In genomic region chr14:58487836-58488235, GRCm38 (mm10) we compare ENCODE assay signal across 23 mouse cellular contexts.
"Had no signal": no experiment of that assay in that cellular context is flagged by ENCODE, and none has a peak within 500 bp of the region (broad histone marks: within the 10 kb centered on the region; RNA-seq: fewer than 3 reads in every experiment).

No protein-coding gene starts in this region.

- H3K4me3 ChIP-seq: heart, embryonic 13.5 days; heart, embryonic 15.5 days; hindbrain, embryonic 13.5 days; hindbrain, embryonic 15.5 days; kidney, embryonic 15.5 days; layer of hippocampus, adult 2 months; left cerebral cortex, adult 2 months; limb, embryonic 10.5 days; limb, embryonic 12.5 days; liver, embryonic 13.5 days had no signal

- H3K27ac ChIP-seq: heart, embryonic 13.5 days; heart, embryonic 15.5 days; hindbrain, embryonic 13.5 days; hindbrain, embryonic 15.5 days; hindbrain, postnatal 0 days; kidney, embryonic 15.5 days; kidney, postnatal 0 days; layer of hippocampus, adult 2 months; left cerebral cortex, adult 2 months; limb, embryonic 10.5 days; limb, embryonic 12.5 days; liver, embryonic 13.5 days had no signal

- H3K27me3 ChIP-seq: heart, embryonic 13.5 days; heart, embryonic 15.5 days; hindbrain, embryonic 13.5 days; hindbrain, embryonic 15.5 days; kidney, embryonic 15.5 days; limb, embryonic 12.5 days; liver, embryonic 13.5 days had no signal

- H3K36me3 ChIP-seq: heart, embryonic 13.5 days; heart, embryonic 15.5 days; hindbrain, embryonic 13.5 days; hindbrain, embryonic 15.5 days; kidney, embryonic 15.5 days; limb, embryonic 10.5 days; limb, embryonic 12.5 days; liver, embryonic 13.5 days had no signal

- H3K9ac ChIP-seq: heart, embryonic 13.5 days; heart, embryonic 15.5 days; hindbrain, embryonic 13.5 days; hindbrain, embryonic 15.5 days; kidney, embryonic 15.5 days; limb, embryonic 12.5 days; liver, embryonic 13.5 days had no signal

- H3K4me1 ChIP-seq: heart, embryonic 13.5 days; heart, embryonic 15.5 days; hindbrain, embryonic 13.5 days; hindbrain, embryonic 15.5 days; kidney, embryonic 15.5 days; limb, embryonic 10.5 days; limb, embryonic 12.5 days; liver, embryonic 13.5 days had no signal

- DNase-seq: gastrocnemius, postnatal 14 days; gastrocnemius, postnatal 36 days; heart, adult 18-20 months; heart, postnatal 14 days; heart, postnatal 36 days; kidney, adult 11 months; kidney, adult 2 months; kidney, adult 9 months; kidney, postnatal 14 days; kidney, postnatal 36 days; liver; liver, embryonic 13.5 days had no signal
